Mouse (Mus musculus) brain, embryonic 14.5 days (tissue): ENCODE measurements around the gene Wnk4.

Experiments used
- CTCF ChIP-seq: fragments of 200-500 bp; IDR thresholded peaks from 2 replicates; pipeline ENCODE4 v1.5.1; 2012; ENCODE audit warnings: inconsistent platforms, mild to moderate bottlenecking, moderate library complexity, borderline replicate concordance; ENCODE audit not compliant: insufficient read depth, insufficient read length; ENCODE audit errors: extremely low read depth
- POLR2A ChIP-seq: fragments of 200-500 bp; IDR thresholded peaks from 2 replicates; pipeline ENCODE4 v1.6.1; 2012; ENCODE audit warnings: mild to moderate bottlenecking, inconsistent platforms, borderline replicate concordance; ENCODE audit not compliant: poor library complexity, insufficient read depth, insufficient read length, severe bottlenecking; ENCODE audit errors: extremely low read depth

DNA sequence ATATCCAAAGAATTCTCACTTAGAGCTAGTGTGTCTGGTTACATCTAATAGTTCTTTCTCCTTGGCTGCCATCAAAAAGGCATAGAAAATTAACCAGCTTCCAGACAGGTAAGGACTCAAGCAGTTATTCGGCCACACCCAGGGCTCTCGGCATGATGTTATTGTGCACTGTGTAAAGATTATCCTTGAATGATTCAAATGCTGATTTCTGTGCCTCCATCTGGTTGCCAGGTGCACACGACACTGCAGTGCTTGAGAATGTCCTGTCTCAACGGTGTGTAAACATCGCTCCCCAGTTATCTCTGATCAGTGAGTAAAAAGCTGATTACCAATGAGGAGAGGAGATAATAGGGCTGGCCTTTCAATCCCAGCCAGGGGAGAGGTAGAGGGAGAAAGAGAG, 47.4 kb downstream of the Wnk4 start:
- TF ChIP-seq POLR2A (no peak), CTCF (no peak)
